Mouse (Mus musculus): Measurements from ENCODE around the gene Nif3l1.

Nif3l1 gene

DNA sequence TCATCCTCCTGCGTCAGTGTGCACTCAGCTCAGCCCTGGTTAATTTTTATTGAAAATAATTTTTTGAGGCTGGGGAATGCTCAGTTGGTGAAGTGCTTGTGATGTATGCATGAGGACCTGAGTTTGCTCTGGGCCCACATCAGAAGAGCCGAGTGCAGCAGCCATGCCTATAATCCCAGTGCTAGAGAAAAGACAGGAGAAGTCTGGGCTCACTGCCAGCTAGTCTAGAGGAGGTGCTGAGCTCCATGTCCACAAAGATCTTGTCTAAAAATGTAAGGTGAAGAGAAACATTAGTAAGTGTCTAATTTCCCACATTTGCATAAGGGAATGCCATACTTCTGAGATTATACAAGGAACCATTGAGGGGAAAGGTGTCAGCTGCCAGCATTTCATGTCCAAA is 13.9 kb downstream of the Nif3l1 start:
- no peak for DNase-seq

DNA sequence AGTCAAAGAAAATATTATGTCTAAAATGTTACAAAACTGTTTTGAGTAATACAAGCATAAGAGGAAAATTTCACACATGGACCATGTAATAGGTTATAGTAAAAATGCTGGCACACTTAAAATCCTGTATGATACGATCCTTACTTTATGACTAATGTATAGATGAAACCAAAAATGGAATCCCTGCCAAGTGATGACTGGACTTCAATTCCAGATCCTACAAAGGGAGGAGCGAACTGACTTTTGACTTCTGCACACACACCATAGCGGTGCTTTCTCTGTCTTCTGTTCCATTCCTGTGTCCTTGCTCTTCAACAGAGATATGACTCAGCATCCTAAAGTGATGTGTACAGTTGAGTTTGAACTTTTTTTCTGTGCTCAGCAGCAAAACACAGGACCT is 15.6 kb downstream of the Nif3l1 start:
- no peak for DNase-seq

DNA sequence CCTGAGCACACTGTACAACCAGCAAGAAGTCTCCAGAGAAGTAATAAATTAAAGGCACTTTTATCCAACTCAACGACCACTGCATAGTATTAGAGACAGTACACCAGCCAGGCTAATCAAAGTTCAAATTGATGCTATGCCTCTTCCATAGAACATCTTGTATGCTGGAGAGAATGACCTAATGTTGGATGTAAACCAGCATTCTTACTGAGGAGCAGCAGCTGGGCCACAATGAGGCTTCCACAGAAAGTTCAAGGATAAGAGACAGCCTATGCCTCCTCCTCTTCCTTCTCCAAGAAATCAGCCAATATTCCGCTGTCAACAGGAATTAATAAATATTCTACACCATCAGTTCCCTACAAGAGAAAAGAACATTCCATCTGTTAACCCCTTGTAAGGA is 19.0 kb downstream of the Nif3l1 start:
- DNase-seq, result no peak

DNA sequence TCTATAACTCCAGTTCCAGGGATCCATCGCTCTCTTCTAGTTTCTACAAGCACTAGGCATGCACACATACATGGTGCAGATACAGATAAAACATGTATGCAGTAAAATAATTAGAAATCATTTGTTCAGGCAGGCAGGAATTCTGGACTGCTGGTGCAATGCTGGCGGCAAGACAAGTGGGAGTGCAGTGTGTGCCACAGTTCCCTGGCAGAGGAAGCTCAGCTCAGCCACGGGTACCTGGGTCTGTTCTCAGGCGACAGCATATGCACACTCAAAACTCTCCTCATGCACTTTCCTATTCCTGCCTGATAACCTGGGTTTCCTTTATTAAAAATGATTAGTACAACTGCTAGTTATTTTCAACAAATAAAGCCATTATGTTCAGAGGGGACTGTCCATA is 20.1 kb downstream of the Nif3l1 start:
- DNase-seq, result no peak

DNA sequence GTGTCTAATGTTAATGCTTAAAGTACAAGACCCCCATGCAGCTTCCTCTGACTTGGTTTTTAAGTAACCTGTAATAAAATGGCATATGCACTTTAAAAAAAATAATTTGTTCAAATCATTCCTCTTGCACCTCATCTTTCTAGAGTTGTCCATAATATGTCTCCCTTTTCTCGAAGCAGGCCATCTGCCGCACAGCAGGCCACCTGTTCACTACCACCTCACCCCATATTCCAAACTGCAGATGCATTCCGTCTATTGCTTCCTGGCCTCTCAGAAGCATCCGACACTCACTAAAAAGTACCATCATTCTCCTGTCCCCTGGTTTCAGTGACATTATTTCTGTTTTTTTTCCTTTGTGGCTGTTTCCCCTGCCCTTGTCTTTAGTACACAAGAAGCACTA is 20.6 kb downstream of the Nif3l1 start:
- no peak for DNase-seq

DNA sequence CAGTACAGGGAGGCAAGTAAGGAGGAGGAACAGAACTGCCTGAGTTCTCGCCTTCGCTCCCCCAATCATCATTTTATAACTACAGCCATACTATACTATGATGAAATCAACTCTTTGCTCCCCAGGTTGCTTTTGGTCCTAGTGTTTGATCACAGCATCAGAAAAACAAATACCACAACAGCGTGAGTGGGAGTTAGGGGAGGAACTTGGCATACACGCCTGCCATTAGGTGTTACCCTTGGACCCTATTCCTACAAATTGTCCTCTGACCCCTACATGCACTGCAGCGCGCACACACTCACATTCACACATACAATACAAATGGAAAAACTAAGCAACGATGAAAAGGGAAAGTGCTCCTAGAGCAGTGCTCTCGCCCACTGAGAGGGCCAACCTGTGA is 30.7 kb downstream of the Nif3l1 start:
- no peak for DNase-seq

DNA sequence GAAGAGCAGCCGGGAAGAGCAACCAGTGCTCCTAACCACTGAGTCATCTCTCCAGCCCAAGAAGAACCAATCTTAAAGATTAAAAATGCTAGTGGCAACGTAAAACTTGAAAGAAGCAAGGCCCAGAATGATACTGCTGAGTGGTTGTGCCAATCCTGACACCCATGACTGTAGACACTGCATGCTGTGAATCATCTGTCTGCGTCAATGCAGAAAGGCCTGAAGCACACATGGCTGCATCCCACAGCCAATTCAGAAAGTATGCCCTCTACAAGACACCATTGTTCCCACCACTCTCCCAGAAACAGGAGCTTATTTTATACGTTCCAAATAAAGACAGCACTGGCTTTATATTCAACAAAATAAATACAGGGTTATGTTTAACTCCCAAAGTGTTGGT is 37.7 kb downstream of the Nif3l1 start:
- DNase-seq, result no peak

DNA sequence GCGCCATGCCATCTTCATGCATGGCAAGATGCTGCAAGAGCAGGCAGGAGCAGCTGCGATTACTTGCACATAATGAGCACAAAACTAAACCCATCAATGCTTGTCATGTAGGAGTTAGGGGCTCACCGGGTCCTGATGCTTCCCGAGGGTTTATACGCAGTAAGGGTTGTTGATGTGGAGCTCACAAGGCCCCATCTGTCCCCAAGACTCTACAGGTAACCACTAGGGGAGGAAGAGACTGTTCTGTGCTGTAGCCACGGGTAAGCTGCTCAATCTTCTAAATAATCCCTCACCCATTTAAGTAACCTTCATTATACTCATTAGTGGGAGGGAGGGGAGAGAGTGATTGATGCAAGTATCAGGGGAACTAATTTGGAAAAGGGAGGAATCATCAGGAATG is 50.7 kb downstream of the Nif3l1 start:
- no peak for DNase-seq

DNA sequence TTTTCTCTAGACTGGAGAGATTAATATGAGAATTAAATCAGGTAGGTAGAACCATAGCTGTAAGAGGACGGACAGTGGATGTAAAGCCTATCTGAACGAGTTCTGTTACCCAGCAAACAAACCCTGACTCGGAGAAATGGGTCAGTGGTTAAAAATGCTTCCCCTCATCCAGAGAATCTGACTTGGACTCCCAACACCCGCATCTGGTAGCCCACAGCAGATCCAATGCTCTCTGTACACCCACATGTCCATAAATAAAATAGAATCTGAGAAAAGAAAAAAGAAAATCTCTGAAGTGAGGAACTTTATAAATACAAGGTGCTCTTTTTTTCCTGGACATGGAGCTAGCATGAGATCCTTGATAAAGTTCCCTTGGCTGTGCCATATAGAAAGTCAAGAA is 52.7 kb downstream of the Nif3l1 start:
- DNase-seq, result no peak

DNA sequence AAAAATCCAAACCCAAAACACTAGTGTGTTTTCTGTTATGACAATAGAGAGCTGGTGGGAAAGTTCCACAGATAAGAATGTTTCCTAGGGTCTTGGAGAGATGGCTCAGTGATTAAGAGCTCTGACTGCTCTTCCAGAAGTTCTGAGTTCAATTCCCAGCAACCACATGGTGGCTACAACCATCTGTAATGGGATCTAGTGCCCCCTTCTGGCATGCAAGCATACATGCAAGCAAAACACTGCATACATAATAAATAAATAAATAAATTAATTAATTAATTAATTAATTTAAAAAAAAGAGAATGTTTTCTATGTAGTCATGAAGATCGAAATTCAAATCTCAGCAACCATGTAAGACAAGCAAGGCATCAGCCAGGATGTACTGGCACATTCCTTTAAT is 53.8 kb downstream of the Nif3l1 start:
- DNase-seq, result no peak

DNA sequence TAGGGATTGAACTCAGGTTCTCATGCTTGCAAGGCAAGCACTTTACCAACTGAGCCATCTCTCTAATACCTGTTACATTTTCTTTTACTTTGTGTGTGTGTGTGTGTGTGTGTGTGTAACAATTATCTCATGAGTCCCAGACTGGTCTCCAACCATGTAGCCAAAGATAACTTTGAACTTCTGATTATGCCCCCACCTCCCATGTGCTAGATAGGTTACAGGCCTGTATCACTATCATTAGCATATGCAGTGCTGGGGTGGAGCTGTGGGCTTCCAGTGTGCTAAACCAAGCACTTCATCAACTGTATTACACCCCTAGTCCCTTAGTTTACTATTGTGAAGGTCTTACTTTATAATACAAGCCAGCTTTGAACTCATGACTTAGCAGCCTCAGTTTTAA is 58.2 kb downstream of the Nif3l1 start:
- no peak for DNase-seq

DNA sequence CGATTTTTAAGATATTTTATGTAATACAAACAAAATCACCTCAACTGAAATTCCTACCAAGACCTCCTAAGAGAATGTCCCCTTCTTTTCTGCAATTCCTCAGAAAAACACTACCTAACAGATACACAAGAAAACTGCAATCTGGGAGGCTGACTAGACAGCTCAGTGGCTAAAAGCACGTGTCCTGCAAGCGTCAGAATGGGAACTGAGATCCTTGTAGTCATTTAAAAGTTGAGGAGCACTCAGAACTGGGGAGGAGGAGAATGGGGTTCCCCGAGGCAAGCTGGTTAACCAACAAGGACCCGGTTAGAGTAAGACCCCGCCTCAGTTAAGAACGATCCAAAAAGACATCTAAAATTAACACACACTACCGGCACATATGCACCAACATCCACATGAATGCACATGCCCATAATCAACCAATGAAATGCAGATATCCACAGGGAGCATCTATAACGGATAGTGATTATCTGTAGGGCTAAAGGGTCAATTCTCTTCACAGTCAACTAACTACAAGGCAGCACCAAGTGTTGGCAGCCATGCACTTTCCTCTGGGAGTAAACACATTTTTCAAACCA is 58.9 kb downstream of the Nif3l1 start:
- no peak for DNase-seq

DNA sequence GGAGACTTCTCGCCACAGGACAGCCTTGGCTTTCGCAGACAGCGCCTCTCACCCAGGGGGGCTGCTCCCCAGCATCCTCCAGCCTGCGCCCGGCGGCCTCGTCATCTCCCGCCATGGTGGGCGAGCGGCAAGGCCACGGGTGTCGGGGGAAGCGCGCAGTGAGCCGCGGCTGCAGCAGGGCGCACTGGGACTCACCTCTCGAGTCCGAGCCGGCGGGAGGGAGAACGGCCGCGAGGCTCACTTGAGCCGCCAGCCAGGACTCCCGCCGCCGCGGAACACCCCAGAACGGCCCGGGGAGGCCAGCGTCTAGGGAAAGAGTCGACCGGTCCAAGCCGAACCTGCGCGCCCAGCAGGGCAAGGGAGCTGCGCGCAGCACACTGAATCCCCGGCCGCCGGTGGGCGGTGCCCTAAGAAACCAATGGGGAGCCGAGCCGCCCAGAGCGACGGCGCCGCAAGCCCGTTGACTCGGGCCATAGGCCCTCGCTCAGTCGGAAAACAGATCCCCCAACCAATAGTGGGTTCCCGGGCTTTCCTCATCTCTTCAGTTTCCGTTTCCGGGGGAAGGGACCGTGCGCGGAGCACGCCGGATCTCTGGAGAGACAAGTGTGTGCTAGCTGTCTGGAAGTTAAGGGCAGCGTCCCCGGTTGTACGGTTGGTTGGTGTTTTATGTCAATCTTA is 59.8 kb downstream of the Nif3l1 start, which contains the start of gene Orc2:
Gene Orc2, minus strand, starts transcription at position 533 of the 678 bp plus-strand sequence.
- peak; percentile 95 for DNase-seq

DNA sequence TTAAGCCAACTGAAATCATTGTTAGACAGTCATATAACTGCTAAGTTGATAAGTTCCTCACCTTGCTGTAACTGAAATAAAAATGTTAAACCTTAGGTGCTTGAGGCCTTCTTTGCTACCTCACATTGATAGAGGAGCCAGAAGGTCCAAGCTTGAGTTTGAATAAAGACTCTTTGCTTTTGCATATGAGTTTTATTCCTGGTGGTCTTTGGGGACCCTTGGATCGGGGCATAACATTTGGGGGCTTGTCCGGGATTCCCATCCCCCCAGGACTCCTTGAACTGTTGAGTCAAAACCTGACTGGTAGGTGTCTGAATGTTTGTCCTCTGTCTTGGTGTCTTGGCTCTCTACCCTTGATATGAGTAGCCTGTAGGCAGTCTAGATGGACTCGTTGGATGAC is 62.3 kb downstream of the Nif3l1 start:
- no peak for DNase-seq

Measured in layer of hippocampus, adult 9-11 months (tissue).